Mouse (Mus musculus) ES-Bruce4 (cell line): ENCODE data around the gene Ankrd26. TPM values are rescaled to one million over a fixed set of nuclear protein-coding genes. Genes with fewer than 3 reads are reported as not detected.
A peak's percentile ranks its signal among the peaks of the same experiment; 100 is the strongest.

ENCODE experiments used
- H3K27ac ChIP-seq: 2 replicates; pipeline ENCODE4 v1.5.1; 2012; ENCODE audit warnings: low read length, inconsistent platforms; ENCODE audit not compliant: insufficient read depth
- H3K27me3 ChIP-seq: 2 replicates; pipeline ENCODE4 v1.6.1; 2012; ENCODE audit warnings: mild to moderate bottlenecking, low read length, inconsistent platforms; ENCODE audit not compliant: control insufficient read depth, poor library complexity, insufficient read depth, severe bottlenecking
- H3K36me3 ChIP-seq: 2 replicates; pipeline ENCODE4 v1.6.1; 2012; ENCODE audit warnings: inconsistent platforms, mild to moderate bottlenecking, low read length, moderate library complexity; ENCODE audit not compliant: control insufficient read depth, poor library complexity, insufficient read depth, severe bottlenecking
- H3K4me1 ChIP-seq: one replicate; pipeline ENCODE4 v1.8.1; 2011; ENCODE audit warnings: low read length; ENCODE audit not compliant: control insufficient read depth, insufficient read depth
- H3K4me3 ChIP-seq: 2 replicates; pipeline ENCODE4 v1.5.1; 2011; ENCODE audit warnings: low read depth, mild to moderate bottlenecking, low read length
- H3K9ac ChIP-seq: 2 replicates; pipeline ENCODE4 v1.6.1; 2012; ENCODE audit warnings: low read depth, mild to moderate bottlenecking, inconsistent platforms; ENCODE audit not compliant: poor library complexity, severe bottlenecking
- H3K9me3 ChIP-seq: replicated peaks from 2 replicates; pipeline ENCODE4 v1.6.1; 2012; ENCODE audit warnings: mild to moderate bottlenecking, low read length, inconsistent platforms; ENCODE audit not compliant: control insufficient read depth, poor library complexity, insufficient read depth, severe bottlenecking
- CTCF ChIP-seq: IDR thresholded peaks from one replicate; pipeline ENCODE4 v1.8.1; 2011; ENCODE audit warnings: low read depth, low read length
- EP300 ChIP-seq: IDR thresholded peaks from 2 replicates; pipeline ENCODE4 v1.6.1; 2011; ENCODE audit warnings: low read depth, low read length; ENCODE audit not compliant: insufficient read depth
- POLR2A ChIP-seq: IDR thresholded peaks from one replicate; pipeline ENCODE4 v1.8.1; 2011; ENCODE audit warnings: low read length; ENCODE audit not compliant: insufficient read depth
- polyA plus RNA-seq: library from polyadenylated mRNA; stranded (reverse); fragments of >200 nt; gene quantifications from 2 replicates; pipeline ENCODE4 v1.2.4, GENCODE M21; 2011; ENCODE audit warnings: low read depth; ENCODE audit not compliant: missing spikeins, insufficient read depth, insufficient read length

The Ankrd26 gene
- polyA plus RNA-seq, 1 experiment: 10.6 TPM

- Histone ChIP-seq H3K9me3 (no peaks in the 10 kb centered on the region), H3K27me3 (no peaks in the 10 kb centered on the region), H3K4me3 (no peak overlapping the region), H3K27ac (no peak overlapping the region), H3K4me1 (no peaks in the 10 kb centered on the region), H3K36me3 (no peaks in the 10 kb centered on the region; the same call in 1 of the 2 replicates), H3K9ac (no peak overlapping the region)
- TF ChIP-seq EP300 (no peak), POLR2A (no peak), CTCF (no peak)
Observed at GRCm38 (mm10) chr6:118513335-118514012, 48.6 kb downstream of the Ankrd26 start.

GRCm38 (mm10) chr6:118499010-118499409, 63.0 kb downstream of the Ankrd26 start:
- Histone ChIP-seq H3K36me3 (no peaks in the 10 kb centered on the region), H3K4me3 (no peak overlapping the region), H3K9ac (no peak overlapping the region), H3K9me3 (no peaks in the 10 kb centered on the region), H3K27me3 (no peaks in the 10 kb centered on the region), H3K4me1 (no peaks in the 10 kb centered on the region), H3K27ac (no peak overlapping the region)
- no peak for TF ChIP-seq EP300
- TF ChIP-seq POLR2A: no peak
- TF ChIP-seq CTCF: no peak

- H3K9me3 ChIP-seq: no peaks in the 10 kb centered on the region
Observed at GRCm38 (mm10) chr6:118482125-118482524, 79.9 kb downstream of the Ankrd26 start.

GRCm38 (mm10) chr6:118478957-118479708, 82.9 kb downstream of the Ankrd26 start, which contains the start of gene Zfp9:
TSS of gene Zfp9 (minus strand) at chr6:118479320.
- Histone ChIP-seq H3K27me3 (peaks cover 5% of the 10 kb centered on the region), H3K9me3 (no peaks in the 10 kb centered on the region), H3K4me3 (peak within 1 kb of the TSS; percentile 62), H3K4me1 (no peaks in the 10 kb centered on the region), H3K27ac (no peak within 1 kb of the TSS), H3K36me3 (no peaks in the 10 kb centered on the region), H3K9ac (peak within 1 kb of the TSS; percentile 63)
- TF ChIP-seq POLR2A (no peak), EP300 (no peak), CTCF (no peak)

More at GRCm38 (mm10) chr6:118482125-118482524, 79.9 kb downstream of the Ankrd26 start:
- Histone ChIP-seq H3K27ac (no peak overlapping the region), H3K4me1 (no peaks in the 10 kb centered on the region), H3K4me3 (no peak overlapping the region), H3K36me3 (no peaks in the 10 kb centered on the region), H3K27me3 (peaks cover 5% of the 10 kb centered on the region), H3K9ac (no peak overlapping the region)
- no peak for TF ChIP-seq EP300
- TF ChIP-seq CTCF: no peak
- no peak for TF ChIP-seq POLR2A

- Histone ChIP-seq H3K36me3 (no peaks in the 10 kb centered on the region), H3K4me1 (no peaks in the 10 kb centered on the region), H3K9ac (no peak overlapping the region), H3K4me3 (no peak overlapping the region), H3K27me3 (peaks cover 5% of the 10 kb centered on the region), H3K9me3 (no peaks in the 10 kb centered on the region), H3K27ac (no peak overlapping the region)
- no peak for TF ChIP-seq CTCF
- TF ChIP-seq EP300: no peak
- TF ChIP-seq POLR2A: no peak
Observed at GRCm38 (mm10) chr6:118477875-118478785, 83.9 kb downstream of the Ankrd26 start.
